Mouse (Mus musculus) heart, embryonic 15.5 days (tissue): ENCODE results near the gene Gm4792. TPM values are rescaled to one million over a fixed set of nuclear protein-coding genes. Genes with fewer than 3 reads are reported as not detected.

Experiments used
- ATAC-seq: fragments of 200-750 bp; cut with Nextera tagmentation; replicated peaks from 2 replicates; pipeline ENCODE4 v1.8.0; 2017; ENCODE audit warnings: low read depth, moderate TSS enrichment; ENCODE audit not compliant: insufficient number of reproducible peaks, insufficient read depth, low FRiP score
- H3K27ac ChIP-seq: fragments of 300-500 bp; sonication (generic); 2 replicates; pipeline ENCODE4 v1.5.1; 2015; ENCODE audit warnings: mild to moderate bottlenecking, inconsistent platforms
- H3K27me3 ChIP-seq: fragments of 300-500 bp; sonication (generic); 2 replicates; pipeline ENCODE4 v1.6.1; 2015; ENCODE audit warnings: inconsistent platforms
- H3K36me3 ChIP-seq: fragments of 300-500 bp; sonication (generic); 2 replicates; pipeline ENCODE4 v1.6.1; 2015; ENCODE audit warnings: mild to moderate bottlenecking, inconsistent platforms
- H3K4me1 ChIP-seq: fragments of 300-500 bp; sonication (generic); replicated peaks from 2 replicates; pipeline ENCODE4 v1.6.1; 2015; ENCODE audit warnings: inconsistent platforms
- H3K4me2 ChIP-seq: fragments of 300-500 bp; sonication (generic); 2 replicates; pipeline ENCODE4 v1.6.1; 2015; ENCODE audit warnings: inconsistent platforms, mild to moderate bottlenecking, moderate library complexity
- H3K4me3 ChIP-seq: fragments of 300-500 bp; sonication (generic); 2 replicates; pipeline ENCODE4 v1.5.1; 2015; ENCODE audit warnings: mild to moderate bottlenecking, inconsistent platforms
- H3K9ac ChIP-seq: fragments of 300-500 bp; sonication (generic); 2 replicates; pipeline ENCODE4 v1.6.1; 2015; ENCODE audit warnings: mild to moderate bottlenecking, inconsistent platforms
- H3K9me3 ChIP-seq: fragments of 300-500 bp; sonication (generic); replicated peaks from 2 replicates; pipeline ENCODE4 v1.6.1; 2016; ENCODE audit warnings: inconsistent platforms
- WGBS: fragments of 180-500 bp; shearing (Covaris S2); methylation state at CpG from one replicate; pipeline ENCODE4 v1.1.7; 2015; ENCODE audit warnings: mixed read lengths; 5-methylcytosine and 5-hydroxymethylcytosine counted together
- polyA plus RNA-seq: library from polyadenylated mRNA; unstranded; fragments of >200 nt; fragmentation: Nextera tagmentation; extraction: Ambion mirVana; gene quantifications from 2 replicates; pipeline ENCODE4 v1.2.1, GENCODE M21; 2015

Gene Gm4792
- not detected in 2 replicates for polyA plus RNA-seq

DNA sequence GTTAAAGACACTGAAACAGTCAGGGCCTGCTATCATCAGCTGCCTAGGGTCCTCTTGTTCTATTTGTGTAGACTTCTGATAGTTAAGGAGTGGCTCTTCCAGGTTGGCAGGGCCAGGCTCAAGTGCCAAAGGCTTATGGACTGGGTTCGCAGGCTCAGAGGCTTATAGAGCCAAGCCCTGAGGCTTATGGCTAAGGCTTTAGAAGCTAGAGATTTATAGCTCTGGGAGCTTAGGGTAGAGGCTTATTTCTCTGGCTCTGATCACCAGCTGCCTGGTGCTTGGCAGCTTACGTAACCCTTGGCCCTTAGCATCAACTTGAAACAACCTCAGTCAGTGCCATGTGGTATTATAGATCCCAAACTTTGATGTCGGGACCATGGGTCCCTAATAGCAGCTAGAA, at the start of gene Gm4792:
Gm4792 (minus strand) TSS at position 233 of the 400 bp plus-strand sequence.
- Histone ChIP-seq H3K36me3 (no peaks in the 10 kb centered on the region), H3K9ac (no peak within 1 kb of the TSS), H3K27ac (no peak within 1 kb of the TSS), H3K9me3 (no peaks in the 10 kb centered on the region), H3K27me3 (no peaks in the 10 kb centered on the region), H3K4me2 (no peak within 1 kb of the TSS), H3K4me3 (no peak within 1 kb of the TSS), H3K4me1 (no peaks in the 10 kb centered on the region)
- WGBS: 81% methylated on average over 3 of the region's 3 CpGs
- no peak for ATAC-seq

DNA sequence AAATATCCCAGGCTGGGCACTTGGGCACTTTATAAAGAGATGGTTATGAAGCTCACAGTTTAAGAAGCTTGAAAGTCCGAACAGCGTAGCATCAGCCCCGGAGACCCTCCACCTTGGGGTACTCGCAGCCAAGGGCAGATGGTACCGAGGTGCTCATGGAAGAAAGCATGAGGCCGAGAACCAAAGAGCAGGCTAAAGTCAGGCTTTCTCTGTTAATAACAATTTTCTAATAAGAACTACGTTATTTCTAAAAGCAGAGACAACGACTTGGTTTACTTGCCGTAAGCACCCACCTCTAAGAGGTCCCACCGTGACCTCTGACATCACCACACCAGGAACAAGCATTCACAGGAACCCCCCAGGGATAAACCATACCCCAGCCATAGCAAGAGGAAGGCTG, 49.5 kb upstream of the Gm4792 start:
- no peaks in the 10 kb centered on the region for H3K27me3 ChIP-seq
- H3K9ac ChIP-seq: no peak overlapping the region
- H3K9me3 ChIP-seq: no peaks in the 10 kb centered on the region
- H3K27ac ChIP-seq: no peak overlapping the region
- no peak overlapping the region for H3K4me2 ChIP-seq
- H3K4me1 ChIP-seq: peaks cover 3% of the 10 kb centered on the region; the same call in 1 of the 2 replicates
- H3K4me3 ChIP-seq: no peak overlapping the region
- WGBS: 94% methylated on average over 10 of the region's 10 CpGs
- no peaks in the 10 kb centered on the region for H3K36me3 ChIP-seq
- ATAC-seq: no peak

DNA sequence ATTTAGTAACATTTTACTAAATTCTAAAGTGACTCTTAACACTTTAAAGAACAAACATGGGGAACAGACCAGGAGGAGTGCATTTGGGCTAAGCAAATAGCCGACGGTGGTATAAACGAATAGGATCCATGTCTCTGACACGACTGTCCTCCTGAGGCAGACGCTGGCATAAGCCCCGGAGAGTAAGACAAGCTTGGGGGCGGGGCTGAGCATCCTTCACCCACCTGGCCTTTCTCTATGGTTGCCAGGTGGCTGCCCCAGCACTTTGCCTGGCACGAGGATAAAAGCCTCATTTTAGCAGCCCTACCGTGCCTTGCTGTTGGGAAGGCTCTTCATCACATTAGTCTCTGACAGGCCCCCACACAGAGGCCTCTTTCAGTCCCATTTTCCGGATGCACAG, 48.8 kb upstream of the Gm4792 start:
- H3K4me2 ChIP-seq: no peak overlapping the region
- no peak overlapping the region for H3K4me3 ChIP-seq
- no peaks in the 10 kb centered on the region for H3K27me3 ChIP-seq
- no peak overlapping the region for H3K27ac ChIP-seq
- H3K36me3 ChIP-seq: no peaks in the 10 kb centered on the region
- peaks cover 3% of the 10 kb centered on the region; the same call in 1 of the 2 replicates for H3K4me1 ChIP-seq
- no peaks in the 10 kb centered on the region for H3K9me3 ChIP-seq
- 75% methylated on average over 10 of the region's 10 CpGs for WGBS
- no peak overlapping the region for H3K9ac ChIP-seq
- ATAC-seq: no peak

DNA sequence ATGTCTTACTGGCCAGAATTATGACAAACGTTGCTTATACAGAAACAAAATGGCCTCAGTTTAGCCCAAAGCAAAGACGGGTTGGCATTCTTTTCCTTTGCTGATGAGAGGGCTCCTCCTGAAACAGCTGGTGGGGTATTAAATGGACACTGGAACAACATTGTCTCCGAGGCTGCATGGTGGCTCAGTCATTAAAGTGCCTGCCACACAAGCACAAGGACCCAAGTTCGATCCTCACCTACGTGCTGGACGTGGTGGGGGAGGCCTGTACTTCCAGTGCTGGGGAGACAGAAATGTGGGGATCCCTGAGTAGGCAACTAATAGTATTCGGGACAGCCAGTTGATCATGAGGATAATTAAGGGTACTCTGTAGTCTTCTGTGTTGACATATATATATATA, 48.1 kb upstream of the Gm4792 start:
- 91% methylated on average over 7 of the region's 7 CpGs for WGBS
- ATAC-seq: no peak
- Histone ChIP-seq H3K9me3 (no peaks in the 10 kb centered on the region), H3K27me3 (no peaks in the 10 kb centered on the region), H3K36me3 (no peaks in the 10 kb centered on the region), H3K27ac (no peak overlapping the region), H3K4me3 (no peak overlapping the region), H3K4me1 (peaks cover 3% of the 10 kb centered on the region; the same call in 1 of the 2 replicates), H3K9ac (no peak overlapping the region), H3K4me2 (no peak overlapping the region)

DNA sequence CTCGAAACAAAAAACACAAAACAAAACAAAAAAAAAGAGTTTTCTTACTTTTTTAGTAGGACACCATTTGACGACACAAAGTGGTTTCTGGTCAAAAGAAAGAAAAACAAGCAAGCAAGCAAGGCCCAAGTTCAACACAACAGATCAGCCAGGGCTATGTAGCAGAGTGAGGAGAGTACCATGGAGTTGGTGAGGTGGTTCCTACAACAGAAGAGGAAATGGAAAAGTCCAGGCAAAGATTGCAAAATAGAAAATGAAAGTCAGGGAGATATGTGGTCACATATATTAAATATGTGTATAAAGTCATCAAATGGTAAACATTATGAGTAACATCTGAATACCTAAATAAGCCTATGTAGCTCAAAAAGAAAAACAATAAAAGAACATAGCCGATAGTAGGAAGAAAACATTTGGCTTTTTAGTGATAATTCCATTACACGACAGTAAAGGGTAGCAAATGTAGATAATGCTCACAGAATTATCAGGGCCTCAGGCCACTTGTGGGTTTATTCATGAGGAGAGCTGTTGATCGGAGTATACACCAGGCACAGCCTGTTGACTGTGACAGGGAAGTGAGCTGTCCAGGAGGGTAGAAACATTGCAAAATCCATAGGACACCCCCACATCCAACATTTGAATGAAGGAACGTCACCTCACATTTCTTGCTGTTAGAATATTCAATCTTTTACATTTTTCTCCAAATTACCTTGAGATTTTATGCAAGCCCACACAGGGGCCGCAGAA, 47.2 kb upstream of the Gm4792 start:
- 80% methylated on average over 7 of the region's 7 CpGs for WGBS
- Histone ChIP-seq H3K27me3 (no peaks in the 10 kb centered on the region), H3K4me2 (no peak overlapping the region)

DNA sequence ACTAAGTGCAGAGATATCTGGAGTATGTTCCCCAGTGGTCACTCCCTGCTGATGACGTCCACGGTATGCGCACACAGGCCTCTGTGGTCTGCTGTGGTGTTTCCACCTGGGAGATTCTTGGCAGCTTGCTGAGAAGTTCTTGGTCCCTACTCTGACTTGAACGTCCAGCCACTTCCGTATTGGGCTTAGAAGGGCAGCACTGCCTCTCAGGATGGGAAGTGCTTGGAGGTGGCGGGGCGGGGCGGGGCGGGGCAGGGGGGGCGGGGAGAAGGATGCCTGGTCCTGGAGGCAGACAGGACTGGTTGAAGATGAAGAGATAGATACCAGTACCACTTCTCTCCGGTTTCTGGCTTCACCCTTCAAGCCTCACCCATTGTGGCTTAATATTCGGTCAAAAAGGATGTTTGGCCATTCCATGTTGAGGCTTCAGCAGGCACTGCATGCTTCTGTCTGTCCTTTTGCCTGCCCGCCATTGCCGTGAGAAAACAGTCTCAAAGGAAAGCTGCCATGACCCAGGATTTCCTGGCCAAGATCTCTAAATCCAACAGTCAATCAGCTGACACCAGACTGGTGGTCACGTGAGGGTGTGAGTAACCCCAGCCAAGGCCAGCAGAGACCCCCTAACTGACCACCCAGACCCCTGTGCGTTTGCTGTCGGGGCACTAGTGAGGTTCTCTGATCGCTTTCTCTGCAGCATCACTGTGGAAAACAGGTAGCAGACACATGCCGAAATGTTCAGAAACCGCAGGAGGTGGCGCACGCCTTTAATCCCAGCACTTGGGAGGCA, 46.3 kb upstream of the Gm4792 start:
- H3K4me3 ChIP-seq: no peak overlapping the region
- no peak for ATAC-seq
- 0 out of 2 replicates have a peak, but pooled peaks cover 3% of the 10 kb centered on the region for H3K4me1 ChIP-seq
- 47% methylated on average over 22 of the region's 22 CpGs for whole genome bisulfite sequencing
- H3K27me3 ChIP-seq: no peaks in the 10 kb centered on the region
- H3K9me3 ChIP-seq: no peaks in the 10 kb centered on the region
- no peak overlapping the region for H3K27ac ChIP-seq
- no peak overlapping the region for H3K9ac ChIP-seq
- peak overlapping the region; percentile 20; the same call in 1 of the 2 replicates for H3K4me2 ChIP-seq
- H3K36me3 ChIP-seq: no peaks in the 10 kb centered on the region

More for the DNA sequence above, 47.2 kb upstream of the Gm4792 start:
- no peak overlapping the region for H3K27ac ChIP-seq
- no peak overlapping the region for H3K9ac ChIP-seq
- H3K4me1 ChIP-seq: 0 out of 2 replicates have a peak, but pooled peaks cover 3% of the 10 kb centered on the region
- no peaks in the 10 kb centered on the region for H3K9me3 ChIP-seq
- no peak overlapping the region for H3K4me3 ChIP-seq
- no peaks in the 10 kb centered on the region for H3K36me3 ChIP-seq
- no peak for ATAC-seq

DNA sequence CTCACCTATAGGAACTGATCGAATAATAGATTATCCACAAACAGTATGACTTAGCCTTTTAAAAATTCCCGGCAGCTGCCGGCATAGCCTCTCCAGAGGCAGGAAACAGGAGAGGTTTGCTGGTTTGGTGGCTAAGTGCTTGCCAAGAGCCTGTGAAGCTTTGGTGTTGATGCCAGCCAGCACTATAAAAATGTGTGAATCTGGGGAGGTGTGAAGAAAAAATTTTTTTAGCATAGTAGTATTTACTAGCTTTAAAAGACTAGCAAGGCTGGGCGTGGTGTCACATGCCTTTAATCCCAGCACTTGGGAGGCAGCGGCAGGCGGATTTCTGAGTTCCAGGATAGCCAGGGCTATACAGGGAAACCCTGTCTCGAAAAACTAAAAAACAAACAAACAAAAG, 45.1 kb upstream of the Gm4792 start:
- H3K27me3 ChIP-seq: no peaks in the 10 kb centered on the region
- no peak for ATAC-seq
- H3K9me3 ChIP-seq: no peaks in the 10 kb centered on the region
- no peak overlapping the region for H3K9ac ChIP-seq
- no peak overlapping the region for H3K4me2 ChIP-seq
- H3K4me1 ChIP-seq: 0 out of 2 replicates have a peak, but pooled peaks cover 3% of the 10 kb centered on the region
- no peaks in the 10 kb centered on the region for H3K36me3 ChIP-seq
- WGBS: 80% methylated on average over 7 of the region's 7 CpGs
- H3K4me3 ChIP-seq: no peak overlapping the region
- no peak overlapping the region for H3K27ac ChIP-seq

DNA sequence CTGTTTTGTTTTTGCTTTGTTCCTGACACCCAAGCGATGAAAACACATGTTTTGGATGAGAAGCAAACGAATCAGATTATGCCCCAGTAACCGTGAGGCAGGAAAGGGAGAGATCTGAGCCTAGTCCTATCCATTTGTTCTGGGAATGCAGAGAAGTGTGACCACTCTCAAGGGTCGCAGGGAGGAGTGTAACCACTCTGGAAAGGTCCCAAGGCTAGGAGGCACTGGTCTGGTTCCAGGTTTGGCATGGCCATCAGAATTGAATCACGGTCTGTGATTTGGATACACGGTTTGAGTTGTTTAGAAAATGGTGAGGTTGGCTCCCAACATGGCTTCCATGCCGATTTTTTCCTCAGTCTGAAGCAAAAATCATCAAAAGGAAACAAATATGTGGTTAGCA, 43.8 kb upstream of the Gm4792 start:
- Histone ChIP-seq H3K9ac (no peak overlapping the region), H3K4me2 (no peak overlapping the region), H3K27ac (no peak overlapping the region), H3K36me3 (no peaks in the 10 kb centered on the region), H3K4me3 (no peak overlapping the region), H3K27me3 (no peaks in the 10 kb centered on the region), H3K4me1 (0 out of 2 replicates have a peak, but pooled peaks cover 2% of the 10 kb centered on the region), H3K9me3 (no peaks in the 10 kb centered on the region)
- WGBS: 65% methylated on average over 7 of the region's 7 CpGs
- ATAC-seq: no peak

DNA sequence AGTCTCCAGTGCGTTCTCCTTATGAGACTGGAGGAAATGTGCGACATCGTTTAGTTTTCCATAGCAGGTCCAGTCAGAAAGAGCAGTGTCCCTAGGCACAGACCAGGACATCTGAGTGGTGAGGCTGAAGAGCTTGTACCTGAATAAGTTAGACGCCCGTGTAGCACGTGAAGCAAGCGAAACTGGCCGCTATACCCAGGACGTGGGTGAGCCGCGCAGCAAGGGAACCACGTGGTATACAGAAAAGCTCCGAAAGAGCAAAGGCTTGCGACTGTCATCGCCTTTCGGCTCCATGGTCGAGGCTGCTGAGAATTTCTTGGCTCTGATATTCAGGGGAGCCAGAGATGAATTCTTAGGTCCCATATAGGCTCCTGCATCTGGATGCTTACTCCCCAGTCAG, 43.0 kb upstream of the Gm4792 start:
- no peak overlapping the region for H3K9ac ChIP-seq
- no peaks in the 10 kb centered on the region for H3K36me3 ChIP-seq
- no peaks in the 10 kb centered on the region for H3K4me1 ChIP-seq
- H3K9me3 ChIP-seq: no peaks in the 10 kb centered on the region
- no peaks in the 10 kb centered on the region for H3K27me3 ChIP-seq
- no peak for ATAC-seq
- no peak overlapping the region for H3K4me3 ChIP-seq
- peak overlapping the region; percentile 20 for H3K4me2 ChIP-seq
- no peak overlapping the region for H3K27ac ChIP-seq
- WGBS: 60% methylated on average over 17 of the region's 17 CpGs

DNA sequence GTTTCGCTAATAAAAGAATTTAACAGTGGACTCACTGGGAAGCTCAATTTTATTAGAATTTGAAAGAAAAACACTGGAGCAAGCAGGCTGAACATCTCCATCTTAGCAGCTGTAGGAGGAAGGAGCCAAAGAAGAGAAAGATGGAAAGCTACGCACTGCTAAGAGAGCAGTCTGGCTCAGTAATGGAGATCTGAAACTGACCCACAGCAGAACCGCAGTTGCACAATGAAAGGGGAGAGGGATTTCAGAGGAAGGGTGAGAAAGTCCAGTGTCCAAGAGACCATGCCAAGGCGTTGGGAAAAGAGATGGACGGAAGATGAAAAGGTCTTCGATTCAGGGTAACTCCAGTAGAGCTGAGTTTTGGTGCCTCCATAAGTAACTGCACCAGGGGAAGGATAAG, 37.6 kb upstream of the Gm4792 start:
- Histone ChIP-seq H3K27me3 (no peaks in the 10 kb centered on the region), H3K4me1 (no peaks in the 10 kb centered on the region; the same call in 1 of the 2 replicates), H3K4me3 (no peak overlapping the region), H3K36me3 (no peaks in the 10 kb centered on the region), H3K27ac (no peak overlapping the region), H3K4me2 (no peak overlapping the region), H3K9me3 (no peaks in the 10 kb centered on the region), H3K9ac (no peak overlapping the region)
- 91% methylated on average over 6 of the region's 6 CpGs for WGBS
- ATAC-seq: no peak

DNA sequence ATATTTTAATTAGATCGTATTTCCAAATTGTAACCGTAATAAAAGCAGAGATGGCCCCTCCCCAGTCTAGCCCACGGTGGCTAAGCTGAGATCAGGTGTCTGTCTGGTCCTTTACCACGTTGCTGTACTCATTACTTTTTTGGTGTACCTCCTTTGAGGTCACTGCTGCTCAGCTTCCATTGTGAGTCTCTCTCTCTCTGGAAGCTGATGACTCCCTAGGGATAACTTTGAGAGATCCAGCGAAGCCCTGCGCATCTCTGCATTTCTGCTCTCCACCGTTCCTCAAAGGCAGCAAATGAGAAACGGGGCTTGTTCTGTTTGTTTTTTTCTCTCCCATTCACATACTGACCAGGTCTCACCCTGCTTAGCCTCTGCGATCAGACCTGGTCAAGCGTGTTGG, 36.5 kb upstream of the Gm4792 start:
- H3K9me3 ChIP-seq: no peaks in the 10 kb centered on the region
- WGBS: 66% methylated on average over 10 of the region's 10 CpGs
- no peak for ATAC-seq

More for the DNA sequence above, 36.5 kb upstream of the Gm4792 start:
- H3K27ac ChIP-seq: no peak overlapping the region
- peaks cover 6% of the 10 kb centered on the region for H3K4me1 ChIP-seq
- H3K4me3 ChIP-seq: no peak overlapping the region
- H3K9ac ChIP-seq: no peak overlapping the region
- H3K36me3 ChIP-seq: no peaks in the 10 kb centered on the region
- no peak overlapping the region for H3K4me2 ChIP-seq
- no peaks in the 10 kb centered on the region for H3K27me3 ChIP-seq
